Mouse (Mus musculus) megakaryocyte, embryonic 14.5 days (primary cell): ENCODE measurements at regions not wholly inside any gene's neighbourhood (a gene's known extent, or its start where the extent isn't known, plus 50 kb on each side); places are given as distances from the start of the nearest gene placed in this dataset.

Experiments
- FLI1 ChIP-seq: IDR thresholded peaks from 2 replicates; pipeline ENCODE4 v1.6.1; 2012; ENCODE audit warnings: low read length, inconsistent platforms, mixed read lengths
- GATA1 ChIP-seq: IDR thresholded peaks from 3 replicates; pipeline ENCODE4 v1.6.1; 2012; ENCODE audit warnings: mixed read lengths, low read length, inconsistent platforms, borderline replicate concordance

GRCm38 (mm10) chr6:89153027-89153662 lies 209.3 kb downstream of the Plxna1 start:
- TF ChIP-seq GATA1: no peak
- no peak for TF ChIP-seq FLI1
